Mouse (Mus musculus) midbrain, embryonic 10.5 days (tissue): ENCODE measurements around the gene Tmeff1. TPM values are rescaled to one million over a fixed set of nuclear protein-coding genes. Genes with fewer than 3 reads are reported as not detected.
"Not testable (repeated sequence)": the region's sequence is repeated elsewhere in the genome, so short reads cannot be mapped to it uniquely, and the experiment has no call there.

Source experiments
- DNase-seq: peaks from one replicate; pipeline ENCODE4 v3.0.0-alpha.2; 2017; ENCODE audit warnings: low spot score
- H3K27ac ChIP-seq: fragments of 300-500 bp; sonication (generic); replicated peaks from 2 replicates; pipeline ENCODE4 v1.5.1; 2016; ENCODE audit warnings: mild to moderate bottlenecking
- H3K27me3 ChIP-seq: fragments of 300-500 bp; sonication (generic); 2 replicates; pipeline ENCODE4 v1.6.1; 2016; ENCODE audit warnings: low read depth, mild to moderate bottlenecking; ENCODE audit not compliant: poor library complexity, severe bottlenecking
- H3K36me3 ChIP-seq: fragments of 300-500 bp; sonication (generic); 2 replicates; pipeline ENCODE4 v1.6.1; 2016; ENCODE audit warnings: mild to moderate bottlenecking, moderate library complexity
- H3K4me1 ChIP-seq: fragments of 300-500 bp; sonication (generic); 2 replicates; pipeline ENCODE4 v1.6.1; 2016
- H3K4me3 ChIP-seq: fragments of 300-500 bp; sonication (generic); 2 replicates; pipeline ENCODE4 v1.5.1; 2016; ENCODE audit warnings: mild to moderate bottlenecking, moderate library complexity
- H3K9me3 ChIP-seq: fragments of 300-500 bp; sonication (generic); replicated peaks from 2 replicates; pipeline ENCODE4 v1.6.1; 2016; ENCODE audit warnings: mild to moderate bottlenecking
- WGBS: fragments of 180-500 bp; shearing (Covaris S2); methylation state at CpG from one replicate; pipeline ENCODE4 v1.1.7; 2016; 5-methylcytosine and 5-hydroxymethylcytosine counted together
- polyA plus RNA-seq: library from polyadenylated mRNA; unstranded; fragments of >200 nt; fragmentation: Nextera tagmentation; extraction: Ambion mirVana; gene quantifications from 2 replicates; pipeline ENCODE4 v1.2.1, GENCODE M21; 2016

The Tmeff1 gene
- polyA plus RNA-seq, 1 experiment from 2014 or later, result 90.3 TPM

- WGBS, result 95% methylated on average over 6 of the region's 6 CpGs
- DNase-seq, result no peak
- H3K4me1 ChIP-seq, result no peaks in the 10 kb centered on the region; the same call in 1 of the 2 replicates
- H3K36me3 ChIP-seq, result peaks cover 82% of the 10 kb centered on the region
- no peaks in the 10 kb centered on the region for H3K9me3 ChIP-seq
- H3K4me3 ChIP-seq, result no peak overlapping the region
- no peak overlapping the region for H3K27ac ChIP-seq
- H3K27me3 ChIP-seq, result no peaks in the 10 kb centered on the region
Measured at GRCm38 (mm10) chr4:48667279-48667678, 82.3 kb downstream of the Tmeff1 start.

GRCm38 (mm10) chr4:48672915-48673314 is 87.9 kb downstream of the Tmeff1 start:
- H3K27me3 ChIP-seq, result no peaks in the 10 kb centered on the region
- H3K4me3 ChIP-seq, result no peak overlapping the region
- no peaks in the 10 kb centered on the region for H3K9me3 ChIP-seq
- peaks cover 95% of the 10 kb centered on the region for H3K36me3 ChIP-seq
- H3K4me1 ChIP-seq, result no peaks in the 10 kb centered on the region; the same call in 1 of the 2 replicates
- no peak for DNase-seq
- 95% methylated on average over 5 of the region's 5 CpGs for WGBS
- no peak overlapping the region for H3K27ac ChIP-seq

GRCm38 (mm10) chr4:48674412-48674811 is 89.4 kb downstream of the Tmeff1 start:
- Histone ChIP-seq H3K27ac (no peak overlapping the region), H3K4me3 (no peak overlapping the region), H3K4me1 (no peaks in the 10 kb centered on the region), H3K27me3 (no peaks in the 10 kb centered on the region), H3K36me3 (peaks cover 87% of the 10 kb centered on the region), H3K9me3 (no peaks in the 10 kb centered on the region; the same call in 1 of the 2 replicates)
- no peak for DNase-seq
- WGBS, result 93% methylated on average over 7 of the region's 7 CpGs

GRCm38 (mm10) chr4:48676570-48677185 is 91.7 kb downstream of the Tmeff1 start:
- Histone ChIP-seq H3K4me1 (0 out of 2 replicates have a peak, but pooled peaks cover 7% of the 10 kb centered on the region), H3K9me3 (no peaks in the 10 kb centered on the region; the same call in 1 of the 2 replicates), H3K36me3 (peaks cover 65% of the 10 kb centered on the region), H3K4me3 (no peak overlapping the region), H3K27me3 (no peaks in the 10 kb centered on the region), H3K27ac (no peak overlapping the region)
- 93% methylated on average over 13 of the region's 13 CpGs for WGBS
- DNase-seq, result no peak

GRCm38 (mm10) chr4:48677276-48677675 is 92.3 kb downstream of the Tmeff1 start:
- Histone ChIP-seq H3K27me3 (no peaks in the 10 kb centered on the region), H3K36me3 (peaks cover 59% of the 10 kb centered on the region), H3K4me1 (0 out of 2 replicates have a peak, but pooled peaks cover 7% of the 10 kb centered on the region), H3K9me3 (no peaks in the 10 kb centered on the region; the same call in 1 of the 2 replicates), H3K27ac (no peak overlapping the region), H3K4me3 (no peak overlapping the region)
- WGBS, result 95% methylated on average over 8 of the region's 8 CpGs
- DNase-seq, result no peak

GRCm38 (mm10) chr4:48677812-48678211 is 92.8 kb downstream of the Tmeff1 start:
- Histone ChIP-seq H3K36me3 (peaks cover 53% of the 10 kb centered on the region), H3K4me1 (0 out of 2 replicates have a peak, but pooled peaks cover 7% of the 10 kb centered on the region), H3K9me3 (no peaks in the 10 kb centered on the region; the same call in 1 of the 2 replicates), H3K27ac (no peak overlapping the region), H3K4me3 (no peak overlapping the region), H3K27me3 (no peaks in the 10 kb centered on the region)
- 79% methylated on average over 2 of the region's 2 CpGs for WGBS
- DNase-seq, result no peak

GRCm38 (mm10) chr4:48678793-48679192 is 93.8 kb downstream of the Tmeff1 start:
- H3K27me3 ChIP-seq, result no peaks in the 10 kb centered on the region
- 91% methylated on average over 9 of the region's 9 CpGs for WGBS
- H3K4me3 ChIP-seq, result no peak overlapping the region
- H3K36me3 ChIP-seq, result peaks cover 43% of the 10 kb centered on the region
- no peak for DNase-seq
- H3K9me3 ChIP-seq, result no peaks in the 10 kb centered on the region; the same call in 1 of the 2 replicates
- 0 out of 2 replicates have a peak, but pooled peaks cover 7% of the 10 kb centered on the region for H3K4me1 ChIP-seq
- no peak overlapping the region for H3K27ac ChIP-seq

GRCm38 (mm10) chr4:48679728-48680127 is 94.8 kb downstream of the Tmeff1 start:
- not testable (repeated sequence) for H3K27ac ChIP-seq, H3K4me1 ChIP-seq, H3K9me3 ChIP-seq, H3K4me3 ChIP-seq, H3K27me3 ChIP-seq, DNase-seq
- 68% methylated on average over 6 of the region's 6 CpGs for WGBS
- peaks cover 34% of the 10 kb centered on the region for H3K36me3 ChIP-seq

GRCm38 (mm10) chr4:48680214-48680613 is 95.2 kb downstream of the Tmeff1 start:
- Histone ChIP-seq H3K4me1 (peaks cover 11% of the 10 kb centered on the region; the same call in 1 of the 2 replicates), H3K27ac (no peak overlapping the region), H3K9me3 (no peaks in the 10 kb centered on the region; the same call in 1 of the 2 replicates), H3K4me3 (no peak overlapping the region), H3K36me3 (peaks cover 29% of the 10 kb centered on the region), H3K27me3 (no peaks in the 10 kb centered on the region)
- DNase-seq, result no peak
- WGBS, result 74% methylated on average over 7 of the region's 7 CpGs

GRCm38 (mm10) chr4:48680648-48681343 is 95.8 kb downstream of the Tmeff1 start:
- H3K27me3 ChIP-seq, result no peaks in the 10 kb centered on the region
- WGBS, result 53% methylated on average over 10 of the region's 11 CpGs
- peaks cover 23% of the 10 kb centered on the region for H3K36me3 ChIP-seq
- H3K4me1 ChIP-seq, result peaks cover 13% of the 10 kb centered on the region; the same call in 1 of the 2 replicates
- H3K4me3 ChIP-seq, result no peak overlapping the region
- DNase-seq, result peak; percentile 39
- no peaks in the 10 kb centered on the region; the same call in 1 of the 2 replicates for H3K9me3 ChIP-seq
- H3K27ac ChIP-seq, result no peak overlapping the region

GRCm38 (mm10) chr4:48683126-48683525 is 98.2 kb downstream of the Tmeff1 start:
- 89% methylated on average over 8 of the region's 8 CpGs for WGBS
- Histone ChIP-seq H3K4me1 (peaks cover 13% of the 10 kb centered on the region; the same call in 1 of the 2 replicates), H3K36me3 (0 out of 2 replicates have a peak, but pooled peaks cover 2% of the 10 kb centered on the region), H3K9me3 (no peaks in the 10 kb centered on the region; the same call in 1 of the 2 replicates), H3K27me3 (no peaks in the 10 kb centered on the region), H3K27ac (no peak overlapping the region), H3K4me3 (no peak overlapping the region)
- no peak for DNase-seq

- peaks cover 13% of the 10 kb centered on the region; the same call in 1 of the 2 replicates for H3K4me1 ChIP-seq
- H3K4me3 ChIP-seq, H3K9me3 ChIP-seq, H3K36me3 ChIP-seq, H3K27me3 ChIP-seq, DNase-seq, H3K27ac ChIP-seq: not testable (repeated sequence)
- 96% methylated on average over 19 of the region's 21 CpGs for WGBS
Measured at GRCm38 (mm10) chr4:48683633-48684209, 98.7 kb downstream of the Tmeff1 start.
